Mouse (Mus musculus) hindbrain, embryonic 14.5 days (tissue): ENCODE data around the gene Ociad1. TPM values are rescaled to one million over a fixed set of nuclear protein-coding genes. Genes with fewer than 3 reads are reported as not detected.

Source experiments
- ATAC-seq: fragments of 200-750 bp; cut with Nextera tagmentation; 2 replicates; pipeline ENCODE4 v1.8.0; 2017; ENCODE audit warnings: moderate number of reproducible peaks, mild to moderate bottlenecking, moderate TSS enrichment, moderate library complexity; ENCODE audit not compliant: low FRiP score
- DNase-seq: peaks from one replicate; pipeline ENCODE4 v3.0.0-alpha.2; 2015; ENCODE audit warnings: low spot score
- H3K27ac ChIP-seq: fragments of 300-500 bp; sonication (generic); 2 replicates; pipeline ENCODE4 v1.5.1; 2014; ENCODE audit warnings: mild to moderate bottlenecking, moderate library complexity
- H3K27me3 ChIP-seq: fragments of 300-500 bp; sonication (generic); 2 replicates; pipeline ENCODE4 v1.6.1; 2014; ENCODE audit warnings: mild to moderate bottlenecking, low read length, mixed read lengths; ENCODE audit not compliant: control insufficient read depth, insufficient read depth
- H3K36me3 ChIP-seq: fragments of 300-500 bp; sonication (generic); replicated peaks from 2 replicates; pipeline ENCODE4 v1.6.1; 2014; ENCODE audit not compliant: control insufficient read depth, insufficient read depth
- H3K4me1 ChIP-seq: fragments of 300-500 bp; sonication (generic); replicated peaks from 2 replicates; pipeline ENCODE4 v1.6.1; 2014; ENCODE audit warnings: antibody characterized with exemption, low read length, mixed read lengths; ENCODE audit not compliant: control insufficient read depth, insufficient read depth
- H3K4me2 ChIP-seq: fragments of 300-500 bp; sonication (generic); replicated peaks from 2 replicates; pipeline ENCODE4 v1.6.1; 2014; ENCODE audit warnings: mild to moderate bottlenecking, moderate library complexity
- H3K4me3 ChIP-seq: fragments of 300-500 bp; sonication (generic); replicated peaks from 2 replicates; pipeline ENCODE4 v1.5.1; 2014; ENCODE audit warnings: mild to moderate bottlenecking, low read length
- H3K9ac ChIP-seq: fragments of 300-500 bp; sonication (generic); 2 replicates; pipeline ENCODE4 v1.6.1; 2014
- H3K9me3 ChIP-seq: fragments of 300-500 bp; sonication (generic); 2 replicates; pipeline ENCODE4 v1.6.1; 2016; ENCODE audit warnings: low read length; ENCODE audit not compliant: control insufficient read depth
- WGBS: fragments of 180-500 bp; shearing (Covaris S2); extraction: QIAGEN DNeasy Blood & Tissue Kit; methylation state at CpG from one replicate; pipeline ENCODE4 v1.1.7; 2014; 5-methylcytosine and 5-hydroxymethylcytosine counted together
- polyA plus RNA-seq: library from polyadenylated mRNA; unstranded; fragments of >200 nt; fragmentation: Nextera tagmentation; extraction: Ambion mirVana; gene quantifications from 2 replicates; pipeline ENCODE4 v1.2.1, GENCODE M21; 2014

The Ociad1 gene
- polyA plus RNA-seq, 1 experiment from 2014 or later, result 226 TPM

DNA sequence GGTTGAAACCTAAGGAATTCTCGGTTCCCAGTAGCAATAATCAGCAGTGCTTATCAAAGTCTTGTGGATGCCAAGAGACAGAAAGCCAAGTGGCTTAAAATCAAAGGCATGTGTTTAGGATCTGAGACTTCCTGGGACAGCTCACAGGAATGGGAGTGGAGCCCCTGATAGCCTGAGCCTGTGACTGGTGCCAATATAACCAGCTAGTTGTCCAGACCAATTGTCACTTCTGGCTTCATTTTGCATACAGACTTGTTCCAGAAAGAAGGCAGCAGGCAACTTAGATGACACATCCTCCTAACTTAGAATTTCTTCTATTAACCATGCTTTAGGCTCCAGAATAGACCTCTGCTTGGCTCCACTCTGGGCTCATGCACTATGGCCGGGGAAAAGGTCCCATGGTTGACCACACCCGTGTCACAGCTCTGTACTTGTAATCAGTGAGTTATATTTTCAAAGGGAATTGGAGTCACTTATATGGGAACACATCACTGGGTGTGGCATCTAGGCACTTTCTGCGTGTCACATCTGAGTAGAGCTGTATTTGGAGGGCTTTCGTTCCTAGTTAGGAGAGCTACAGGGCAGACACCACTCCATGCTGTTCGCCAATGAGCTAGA is 66.7 kb downstream of the Ociad1 start:
- Histone ChIP-seq H3K4me3 (no peak overlapping the region), H3K27ac (no peak overlapping the region), H3K9me3 (no peaks in the 10 kb centered on the region), H3K4me2 (peak overlapping the region; percentile 38), H3K36me3 (no peaks in the 10 kb centered on the region), H3K4me1 (no peaks in the 10 kb centered on the region; the same call in 1 of the 2 replicates), H3K9ac (no peak overlapping the region), H3K27me3 (no peaks in the 10 kb centered on the region)
- 85% methylated on average over 6 of the region's 6 CpGs for WGBS
- no peak for DNase-seq
- no peak for ATAC-seq

DNA sequence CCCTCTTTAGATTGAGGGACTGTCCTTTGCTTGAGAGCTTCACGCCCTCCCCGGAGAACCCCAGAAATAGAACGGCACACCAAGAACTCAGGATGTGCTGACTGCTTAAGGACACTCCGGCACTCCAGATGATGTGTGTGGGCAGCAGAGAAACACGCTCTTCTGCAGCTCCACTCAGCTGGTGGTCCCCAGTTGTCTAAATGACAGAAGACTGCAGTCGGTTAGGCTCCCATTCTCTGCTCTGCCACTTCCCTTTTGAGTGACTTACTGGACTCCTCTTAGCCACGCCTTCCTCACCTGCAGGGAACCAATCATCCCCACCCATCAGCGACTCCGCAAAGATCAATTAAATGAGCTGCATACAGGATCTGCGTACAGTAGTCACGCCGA is 67.2 kb downstream of the Ociad1 start:
- DNase-seq, result no peak
- Histone ChIP-seq H3K36me3 (no peaks in the 10 kb centered on the region), H3K4me1 (no peaks in the 10 kb centered on the region; the same call in 1 of the 2 replicates), H3K4me3 (no peak overlapping the region), H3K27ac (no peak overlapping the region), H3K9me3 (no peaks in the 10 kb centered on the region), H3K27me3 (no peaks in the 10 kb centered on the region), H3K9ac (no peak overlapping the region), H3K4me2 (peak overlapping the region; percentile 38)
- 31% methylated on average over 12 of the region's 12 CpGs for WGBS
- ATAC-seq, result no peak

DNA sequence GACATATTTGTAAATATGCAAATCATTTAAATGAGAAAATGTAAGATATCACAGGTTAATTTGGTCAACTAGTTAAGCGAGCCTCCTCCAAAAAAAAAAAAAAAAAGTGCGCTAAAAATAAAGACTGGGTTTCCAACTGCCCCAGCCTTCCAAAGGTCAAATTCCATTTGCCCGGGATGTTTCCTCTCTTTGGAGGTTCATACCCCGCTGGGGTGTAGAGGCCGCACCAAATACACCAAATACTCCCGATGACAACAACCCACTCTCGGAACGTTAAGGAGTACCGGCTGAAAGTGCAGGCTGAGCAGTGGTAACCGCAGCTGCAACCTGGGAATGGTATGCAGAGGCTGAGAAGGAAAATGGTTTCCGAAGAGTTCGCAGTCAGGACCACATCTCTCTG is 67.7 kb downstream of the Ociad1 start:
- no peak overlapping the region for H3K27ac ChIP-seq
- ATAC-seq (no peak), DNase-seq (no peak)
- H3K4me2 ChIP-seq, result peak overlapping the region; percentile 38
- no peaks in the 10 kb centered on the region for H3K36me3 ChIP-seq
- no peaks in the 10 kb centered on the region; the same call in 1 of the 2 replicates for H3K4me1 ChIP-seq
- WGBS, result 26% methylated on average over 12 of the region's 12 CpGs
- H3K27me3 ChIP-seq, result no peaks in the 10 kb centered on the region
- no peak overlapping the region for H3K4me3 ChIP-seq
- no peaks in the 10 kb centered on the region for H3K9me3 ChIP-seq
- no peak overlapping the region for H3K9ac ChIP-seq

DNA sequence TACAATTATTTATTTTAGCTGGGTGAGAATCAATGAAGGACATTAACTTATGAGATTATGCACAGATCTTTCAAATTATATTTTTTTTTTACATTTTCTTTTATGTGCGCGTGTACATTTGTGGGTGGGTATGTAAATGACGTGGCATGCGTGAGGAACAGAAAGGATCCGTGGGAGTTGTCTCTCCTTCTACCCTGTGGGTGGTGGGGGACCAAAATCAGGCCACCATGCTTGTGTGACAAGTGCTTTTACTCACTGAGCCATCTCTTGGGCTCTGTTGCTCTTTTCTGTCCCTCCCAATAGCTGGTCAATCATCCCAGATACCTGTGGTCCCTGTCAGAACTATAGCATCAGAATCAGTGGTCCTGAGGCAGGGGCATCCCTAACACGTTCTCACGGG is 69.8 kb downstream of the Ociad1 start:
- no peak overlapping the region for H3K4me3 ChIP-seq
- H3K36me3 ChIP-seq, result no peaks in the 10 kb centered on the region
- no peak overlapping the region for H3K4me2 ChIP-seq
- no peak for DNase-seq
- no peak for ATAC-seq
- no peak overlapping the region for H3K27ac ChIP-seq
- no peaks in the 10 kb centered on the region for H3K9me3 ChIP-seq
- H3K9ac ChIP-seq, result no peak overlapping the region
- no peaks in the 10 kb centered on the region for H3K27me3 ChIP-seq
- 88% methylated on average over 7 of the region's 7 CpGs for WGBS
- H3K4me1 ChIP-seq, result no peaks in the 10 kb centered on the region; the same call in 1 of the 2 replicates

DNA sequence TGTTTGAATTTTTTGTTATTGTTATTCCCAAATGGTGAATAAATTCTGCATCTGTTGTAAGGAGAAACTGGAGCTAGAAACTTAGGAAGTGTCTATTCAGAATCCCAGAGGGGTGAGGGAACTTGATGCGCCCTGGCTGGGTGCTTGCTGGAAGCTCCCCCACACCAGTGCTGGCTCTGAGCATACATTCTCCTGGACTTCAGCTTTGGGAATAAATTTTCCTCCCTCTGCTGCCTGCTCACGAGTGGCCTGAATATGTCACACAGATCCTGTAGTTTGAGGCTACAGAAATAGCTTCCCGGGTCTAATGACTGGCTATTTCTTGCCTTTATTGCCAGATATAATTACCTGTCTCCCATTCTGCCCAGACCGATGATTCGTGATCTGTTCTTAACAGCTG is 70.2 kb downstream of the Ociad1 start:
- DNase-seq (no peak), ATAC-seq (no peak)
- H3K36me3 ChIP-seq, result no peaks in the 10 kb centered on the region
- H3K9me3 ChIP-seq, result no peaks in the 10 kb centered on the region
- H3K4me3 ChIP-seq, result no peak overlapping the region
- 84% methylated on average over 5 of the region's 5 CpGs for WGBS
- no peak overlapping the region for H3K4me2 ChIP-seq
- no peaks in the 10 kb centered on the region for H3K27me3 ChIP-seq
- no peak overlapping the region for H3K9ac ChIP-seq
- H3K27ac ChIP-seq, result no peak overlapping the region
- H3K4me1 ChIP-seq, result no peaks in the 10 kb centered on the region; the same call in 1 of the 2 replicates

Other genes with a start within 250 kb of the Ociad1 start
- 40.7 and 45.2 TPM in 2 replicates for gene Fryl, start 36.2 kb upstream of the Ociad1 start, polyA plus RNA-seq
- 21.5 and 25.5 TPM in 2 replicates for gene Ociad2, start 48.2 kb downstream of the Ociad1 start, polyA plus RNA-seq
- gene Cwh43, start 113.3 kb downstream of the Ociad1 start, polyA plus RNA-seq, result 0.31 and 0.32 TPM in 2 replicates
- gene Dcun1d4, start 188.2 kb downstream of the Ociad1 start, polyA plus RNA-seq, result 61.5 and 65.0 TPM in 2 replicates